Mouse (Mus musculus): ENCODE results near the gene Irf2bpl.

GRCm38 (mm10) chr12:86840526-86840925, 44.1 kb downstream of the Irf2bpl start:
- TF ChIP-seq EP300 (IDR thresholded peaks at IDR 0.05; ENCODE audit: low read depth) (no peak), CTCF (IDR thresholded peaks at IDR 0.05; ENCODE audit: low read depth) (no peak)

All from liver, embryonic 14.5 days (tissue).